Mouse (Mus musculus) MEL (cell line): Measurements from ENCODE around the gene Nr2f2. TPM values are rescaled to one million over a fixed set of nuclear protein-coding genes. Genes with fewer than 3 reads are reported as not detected.

Experiments
- DNase-seq: peaks from one replicate; pipeline ENCODE4 v3.0.0; 2011; ENCODE audit warnings: low read depth, low spot score
- H3K27ac ChIP-seq: 2 replicates; pipeline ENCODE4 v1.5.1; 2012; ENCODE audit warnings: low read depth, mild to moderate bottlenecking, control low read depth, low read length, moderate library complexity; ENCODE audit not compliant: control insufficient read depth
- H3K27me3 ChIP-seq, 2 experiments: fragments of 150-350 bp in 1 of 2; sonication (generic) in 1 of 2; 2 replicates each; pipeline ENCODE4 v1.6.1; 2012; ENCODE audit warnings: low read length in 2 of 2, mild to moderate bottlenecking in 2 of 2, improper control_type of control experiment in 1 of 2, moderate library complexity in 1 of 2; ENCODE audit not compliant: insufficient read depth in 2 of 2, control insufficient read depth in 1 of 2
- H3K36me3 ChIP-seq, 2 experiments: 2 replicates each; pipeline ENCODE4 v1.6.1; 2012 to 2014; ENCODE audit warnings: low read length in 2 of 2, improper control_type of control experiment in 1 of 2, inconsistent platforms in 1 of 2, mild to moderate bottlenecking in 1 of 2; ENCODE audit not compliant: insufficient read depth in 2 of 2, control insufficient read depth in 1 of 2
- H3K4me1 ChIP-seq, 2 experiments: fragments of 150-350 bp in 1 of 2; sonication (generic) in 1 of 2; 2 replicates each; pipeline ENCODE4 v1.6.1; 2012; ENCODE audit warnings: low read length in 2 of 2, improper control_type of control experiment in 1 of 2, mild to moderate bottlenecking in 1 of 2; ENCODE audit not compliant: insufficient read depth in 2 of 2, control insufficient read depth in 1 of 2
- H3K4me3 ChIP-seq, 2 experiments: fragments of 150-350 bp in 1 of 2; sonication (generic) in 1 of 2; 2 replicates each; pipeline ENCODE4 v1.5.1; 2012; ENCODE audit warnings: low read depth in 2 of 2, low read length in 2 of 2, mild to moderate bottlenecking in 2 of 2, moderate library complexity in 2 of 2, control low read depth in 1 of 2, improper control_type of control experiment in 1 of 2; ENCODE audit not compliant: control insufficient read depth in 1 of 2, insufficient read depth in 1 of 2
- H3K79me2 ChIP-seq: 2 replicates; pipeline ENCODE4 v1.6.1; 2012; ENCODE audit warnings: mild to moderate bottlenecking, low read length, moderate library complexity; ENCODE audit not compliant: control insufficient read depth, poor library complexity, insufficient read depth
- H3K9ac ChIP-seq: 2 replicates; pipeline ENCODE4 v1.6.1; 2012; ENCODE audit warnings: low read depth, mild to moderate bottlenecking, control low read depth, low read length, moderate library complexity; ENCODE audit not compliant: control insufficient read depth, poor library complexity, severe bottlenecking
- H3K9me3 ChIP-seq: fragments of 150-350 bp; sonication (generic); replicated peaks from 2 replicates; pipeline ENCODE4 v1.6.1; 2012; ENCODE audit warnings: mild to moderate bottlenecking, low read length, improper control_type of control experiment, moderate library complexity; ENCODE audit not compliant: insufficient read depth
- CHD1 ChIP-seq: IDR thresholded peaks from 2 replicates; pipeline ENCODE4 v1.6.1; 2012; ENCODE audit warnings: low read depth, mild to moderate bottlenecking, inconsistent platforms, low read length, improper control_type of control experiment
- CHD2 ChIP-seq: IDR thresholded peaks from 2 replicates; pipeline ENCODE4 v1.6.1; 2011; ENCODE audit warnings: low read length, improper control_type of control experiment
- CTCF ChIP-seq, 3 experiments: IDR thresholded peaks in 2 of 3; conservative IDR thresholded peaks in 1 of 3; 2 replicates each; pipeline ENCODE4 v1.5.1; 2011 to 2012; ENCODE audit warnings: low read length in 3 of 3, low read depth in 2 of 3, mild to moderate bottlenecking in 2 of 3, improper control_type of control experiment in 1 of 3, inconsistent platforms in 1 of 3, mixed read lengths in 1 of 3, moderate library complexity in 1 of 3; ENCODE audit not compliant: control insufficient read depth in 1 of 3, insufficient read depth in 1 of 3, poor library complexity in 1 of 3, severe bottlenecking in 1 of 3
- ELF1 ChIP-seq: IDR thresholded peaks from 2 replicates; pipeline ENCODE4 v1.6.1; 2014; ENCODE audit warnings: low read depth, mild to moderate bottlenecking, inconsistent platforms, low read length, improper control_type of control experiment, moderate library complexity
- ETS1 ChIP-seq: IDR thresholded peaks from 2 replicates; pipeline ENCODE4 v1.6.1; 2012; ENCODE audit warnings: low read depth, mild to moderate bottlenecking, inconsistent platforms, low read length, improper control_type of control experiment, moderate library complexity
- GATA1 ChIP-seq: IDR thresholded peaks from 2 replicates; pipeline ENCODE4 v1.6.1; 2011; ENCODE audit warnings: low read depth, low read length, improper control_type of control experiment
- JUND ChIP-seq: IDR thresholded peaks from 2 replicates; pipeline ENCODE4 v1.6.1; 2011; ENCODE audit warnings: low read depth, mild to moderate bottlenecking, improper control_type of control experiment, low read length
- KAT2A ChIP-seq: conservative IDR thresholded peaks from 2 replicates; pipeline ENCODE4 v1.6.1; 2012; ENCODE audit warnings: low read depth, low read length, improper control_type of control experiment, inconsistent platforms
- MAX ChIP-seq: IDR thresholded peaks from 2 replicates; pipeline ENCODE4 v1.6.1; 2011; ENCODE audit warnings: low read length, improper control_type of control experiment
- MAZ ChIP-seq: IDR thresholded peaks from 2 replicates; pipeline ENCODE4 v1.6.1; 2012; ENCODE audit warnings: low read depth, mild to moderate bottlenecking, inconsistent platforms, low read length, improper control_type of control experiment
- MXI1 ChIP-seq: IDR thresholded peaks from 2 replicates; pipeline ENCODE4 v1.6.1; 2011; ENCODE audit warnings: mild to moderate bottlenecking, low read depth, low read length, improper control_type of control experiment
- NELFE ChIP-seq: IDR thresholded peaks from 2 replicates; pipeline ENCODE4 v1.6.1; 2011; ENCODE audit warnings: low read depth, low read length, improper control_type of control experiment
- NRF1 ChIP-seq: IDR thresholded peaks from 2 replicates; pipeline ENCODE4 v1.6.1; 2014; ENCODE audit warnings: low read depth, mild to moderate bottlenecking, inconsistent platforms, low read length, improper control_type of control experiment, moderate library complexity; ENCODE audit not compliant: poor library complexity, insufficient read depth, severe bottlenecking
- POLR2A ChIP-seq, 2 experiments: IDR thresholded peaks; 2 replicates each; pipeline ENCODE4 v1.6.1; 2011 to 2012; ENCODE audit warnings: low read length in 2 of 2, mild to moderate bottlenecking in 2 of 2, control low read depth in 1 of 2, improper control_type of control experiment in 1 of 2, low read depth in 1 of 2, moderate library complexity in 1 of 2; ENCODE audit not compliant: control insufficient read depth in 1 of 2, insufficient read depth in 1 of 2, poor library complexity in 1 of 2
- RCOR1 ChIP-seq: IDR thresholded peaks from 2 replicates; pipeline ENCODE4 v1.6.1; 2012; ENCODE audit warnings: low read depth, mild to moderate bottlenecking, inconsistent platforms, low read length, improper control_type of control experiment
- SIN3A ChIP-seq: IDR thresholded peaks from 2 replicates; pipeline ENCODE4 v1.6.1; 2012; ENCODE audit warnings: low read length, improper control_type of control experiment, inconsistent platforms
- SMC3 ChIP-seq: IDR thresholded peaks from 2 replicates; pipeline ENCODE4 v1.6.1; 2011; ENCODE audit warnings: low read depth, low read length, improper control_type of control experiment
- TAL1 ChIP-seq: IDR thresholded peaks from 2 replicates; pipeline ENCODE4 v1.6.1; 2012; ENCODE audit warnings: mild to moderate bottlenecking, inconsistent platforms, low read length, moderate library complexity, mixed read lengths
- TCF12 ChIP-seq: IDR thresholded peaks from 2 replicates; pipeline ENCODE4 v1.6.1; 2014; ENCODE audit warnings: low read depth, mild to moderate bottlenecking, inconsistent platforms, low read length, improper control_type of control experiment, moderate library complexity
- UBTF ChIP-seq: IDR thresholded peaks from 2 replicates; pipeline ENCODE4 v1.6.1; 2012; ENCODE audit warnings: low read depth, mild to moderate bottlenecking, inconsistent platforms, low read length, improper control_type of control experiment, moderate library complexity, borderline replicate concordance; ENCODE audit not compliant: insufficient read depth
- USF1 ChIP-seq: IDR thresholded peaks from 2 replicates; pipeline ENCODE4 v1.6.1; 2014; ENCODE audit warnings: low read depth, mild to moderate bottlenecking, inconsistent platforms, low read length, improper control_type of control experiment, moderate library complexity
- USF2 ChIP-seq, 2 experiments: IDR thresholded peaks; 2 replicates each; pipeline ENCODE4 v1.6.1; 2011 to 2012; ENCODE audit warnings: improper control_type of control experiment in 2 of 2, low read length in 2 of 2, borderline replicate concordance in 1 of 2, inconsistent platforms in 1 of 2, low read depth in 1 of 2, mild to moderate bottlenecking in 1 of 2; ENCODE audit not compliant: insufficient read depth in 1 of 2
- polyA plus RNA-seq, 2 experiments: library from polyadenylated mRNA; stranded (reverse) in 1 of 2; unstranded in 1 of 2; fragments of >175 nt in 1 of 2; fragments of >200 nt in 1 of 2; gene quantifications; 2 replicates each; pipeline versions ENCODE4 v1.2.1 to v1.2.4; 2012; ENCODE audit warnings: low replicate concordance in 2 of 2, low read depth in 1 of 2; ENCODE audit not compliant: insufficient read length in 2 of 2, insufficient read depth in 1 of 2, missing spikeins in 1 of 2
- total RNA-seq: library from RNA; depleted of rRNA; stranded (reverse); fragments of 300-350 nt; gene quantifications from 2 replicates; pipeline ENCODE4 v1.2.3, GENCODE M21; 2012

Nr2f2 gene
- total and polyA plus RNA-seq, 3 experiments: not detected

DNA sequence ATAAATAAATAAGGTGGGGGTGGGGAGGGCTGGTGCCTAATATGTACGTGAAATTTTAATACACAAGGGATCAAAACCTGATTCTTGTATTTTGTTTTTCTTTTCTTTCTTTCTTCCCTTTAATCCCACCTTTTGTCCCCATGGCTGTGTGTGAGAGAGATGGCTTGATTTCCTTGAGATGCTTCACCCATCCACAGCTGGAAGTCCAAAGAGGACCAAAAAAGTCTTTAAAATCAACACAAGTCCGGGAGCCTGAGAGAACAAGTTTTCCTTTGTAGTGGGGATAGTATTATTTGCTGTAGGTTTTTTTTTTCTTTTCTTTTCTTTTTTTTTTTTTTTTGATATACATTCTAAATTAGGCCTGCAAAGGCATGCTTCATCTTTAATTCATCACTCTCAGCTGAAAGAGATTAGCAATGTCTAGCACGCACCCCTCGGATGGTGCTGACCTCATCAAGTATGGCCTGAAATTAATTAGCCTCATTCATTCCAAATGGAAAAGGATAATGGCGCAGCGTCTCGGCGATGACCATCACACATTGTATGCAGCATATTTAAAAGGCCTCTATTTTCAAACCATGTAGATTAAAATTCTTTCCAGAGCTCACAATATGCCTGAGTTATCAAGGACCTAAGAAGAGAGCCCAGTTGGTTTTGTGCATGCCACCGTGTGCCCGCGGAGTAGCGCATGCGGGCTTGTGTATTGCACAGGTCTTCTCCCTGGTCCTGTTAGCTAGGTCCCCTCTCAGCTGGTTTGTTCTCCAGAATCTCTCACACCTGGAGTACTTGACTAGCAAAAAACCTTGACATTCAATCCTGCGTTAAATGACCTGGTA lies 15.1 kb upstream of the Nr2f2 start:
- no peaks in the 10 kb centered on the region for H3K9me3 ChIP-seq
- H3K36me3 ChIP-seq: no peaks in the 10 kb centered on the region
- no peaks in the 10 kb centered on the region for H3K27me3 ChIP-seq
- no peak overlapping the region for H3K4me3 ChIP-seq
- H3K9ac ChIP-seq: no peak overlapping the region
- no peaks in the 10 kb centered on the region for H3K79me2 ChIP-seq
- no peak for DNase-seq
- no peaks in the 10 kb centered on the region for H3K4me1 ChIP-seq
- no peak for TF ChIP-seq GATA1
- TF ChIP-seq TAL1: no peak
- TF ChIP-seq CHD2: no peak
- no peak for TF ChIP-seq USF1
- TF ChIP-seq TCF12: no peak
- TF ChIP-seq SIN3A: no peak
- no peak for TF ChIP-seq UBTF
- no peak for TF ChIP-seq RCOR1
- TF ChIP-seq NELFE: no peak
- TF ChIP-seq SMC3: no peak
- TF ChIP-seq ETS1: no peak
- TF ChIP-seq JUND: no peak
- no peak for TF ChIP-seq CHD1
- TF ChIP-seq KAT2A: no peak
- no peak for TF ChIP-seq MXI1
- TF ChIP-seq CTCF (IDR thresholded peaks at IDR 0.05 in 2 of 3, conservative IDR thresholded peaks at IDR 0.05 in 1 of 3; ENCODE audit: control insufficient read depth in 1 of 3, insufficient read depth in 1 of 3, low read depth in 2 of 3, low read length in 3 of 3, poor library complexity in 1 of 3, severe bottlenecking in 1 of 3): no peak
- TF ChIP-seq MAX: no peak
- no peak for TF ChIP-seq MAZ
- no peak for TF ChIP-seq POLR2A (IDR thresholded peaks at IDR 0.05; ENCODE audit: control insufficient read depth in 1 of 2, insufficient read depth in 1 of 2, low read depth in 1 of 2, low read length in 2 of 2, poor library complexity in 1 of 2)
- TF ChIP-seq, all 39 proteins: peak for 0
- no peak overlapping the region for H3K27ac ChIP-seq

DNA sequence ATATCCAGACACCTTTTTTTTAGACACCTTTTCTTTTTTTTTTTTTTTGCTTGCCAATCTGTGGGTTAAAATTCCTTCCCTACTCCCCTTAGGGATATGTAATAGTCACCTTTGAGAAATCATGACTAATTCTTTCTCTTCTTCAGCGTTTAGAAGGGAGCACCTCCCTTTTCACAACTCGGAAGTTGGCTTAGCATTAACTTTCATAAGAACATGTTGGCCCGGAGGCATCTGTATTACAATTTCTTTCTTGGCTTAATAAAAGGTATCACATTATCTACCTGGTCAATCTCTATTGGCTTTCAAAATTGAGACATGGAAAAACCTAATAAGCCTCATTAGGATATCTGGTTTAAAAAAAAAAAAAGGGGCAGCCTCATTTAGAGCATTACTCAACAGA lies 14.4 kb upstream of the Nr2f2 start:
- no peaks in the 10 kb centered on the region for H3K9me3 ChIP-seq
- H3K36me3 ChIP-seq: no peaks in the 10 kb centered on the region
- no peak overlapping the region for H3K27ac ChIP-seq
- H3K4me3 ChIP-seq: no peak overlapping the region
- TF ChIP-seq CTCF (IDR thresholded peaks at IDR 0.05 in 2 of 3, conservative IDR thresholded peaks at IDR 0.05 in 1 of 3; ENCODE audit: control insufficient read depth in 1 of 3, insufficient read depth in 1 of 3, low read depth in 2 of 3, low read length in 3 of 3, poor library complexity in 1 of 3, severe bottlenecking in 1 of 3) (no peak), USF2 (IDR thresholded peaks at IDR 0.05; ENCODE audit: borderline replicate concordance in 1 of 2, insufficient read depth in 1 of 2, low read depth in 1 of 2, low read length in 2 of 2) (no peak), TAL1 (no peak), NELFE (no peak), USF1 (no peak), NRF1 (no peak), UBTF (no peak), ELF1 (no peak), CHD1 (no peak)
- H3K79me2 ChIP-seq: no peaks in the 10 kb centered on the region
- H3K27me3 ChIP-seq: no peaks in the 10 kb centered on the region
- DNase-seq: no peak
- no peaks in the 10 kb centered on the region for H3K4me1 ChIP-seq
- no peak overlapping the region for H3K9ac ChIP-seq
